Mouse (Mus musculus): Measurements from ENCODE around the gene Ddx19b. TPM values are rescaled to one million over a fixed set of nuclear protein-coding genes. Genes with fewer than 3 reads are reported as not detected.

The Ddx19b gene
- polyA plus RNA-seq, 1 experiment, result 7.4 TPM

DNA sequence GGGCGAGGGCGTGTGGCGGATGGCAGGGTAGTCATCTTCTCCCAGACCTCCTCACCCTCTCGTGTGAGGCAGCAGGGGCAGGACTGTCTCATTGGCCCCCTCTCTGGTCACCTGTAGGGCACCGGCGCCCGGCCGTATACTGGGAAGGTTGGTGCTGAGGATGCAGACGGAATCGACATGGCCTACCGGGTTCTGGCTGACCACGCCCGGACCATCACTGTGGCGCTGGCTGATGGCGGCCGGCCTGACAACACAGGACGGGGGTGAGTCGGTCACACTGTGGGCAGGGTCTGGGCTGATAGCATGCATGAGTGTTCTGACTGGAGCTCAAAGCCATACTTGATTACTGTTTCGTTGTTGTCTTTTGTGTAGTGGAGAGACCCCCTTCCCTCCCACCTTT lies 11.0 kb upstream of the Ddx19b start:
- no peak for DNase-seq
- TF ChIP-seq POLR2A (IDR thresholded peaks at IDR 0.05; ENCODE audit: control insufficient read depth, extremely low read depth, insufficient read depth, low read length, poor library complexity), result no peak
- TF ChIP-seq CTCF (IDR thresholded peaks at IDR 0.05; ENCODE audit: borderline replicate concordance, control insufficient read depth, extremely low read depth, insufficient read depth, low read length, poor library complexity), result no peak
- H3K27me3 ChIP-seq (ENCODE audit: control insufficient read depth, insufficient read depth, low read length), result no peaks in the 10 kb centered on the region
- H3K4me1 ChIP-seq (replicated peaks; ENCODE audit: control insufficient read depth, insufficient read depth, low read length), result no peaks in the 10 kb centered on the region
- WGBS, result 97% methylated on average over 19 of the region's 19 CpGs
- no peak overlapping the region for H3K4me3 ChIP-seq (ENCODE audit: control insufficient read depth, insufficient read depth, low read length)
- no peak overlapping the region for H3K27ac ChIP-seq (ENCODE audit: control insufficient read depth, insufficient read depth, low read length)
- peaks cover 84% of the 10 kb centered on the region for H3K36me3 ChIP-seq (ENCODE audit: control insufficient read depth, insufficient read depth, low read length)

DNA sequence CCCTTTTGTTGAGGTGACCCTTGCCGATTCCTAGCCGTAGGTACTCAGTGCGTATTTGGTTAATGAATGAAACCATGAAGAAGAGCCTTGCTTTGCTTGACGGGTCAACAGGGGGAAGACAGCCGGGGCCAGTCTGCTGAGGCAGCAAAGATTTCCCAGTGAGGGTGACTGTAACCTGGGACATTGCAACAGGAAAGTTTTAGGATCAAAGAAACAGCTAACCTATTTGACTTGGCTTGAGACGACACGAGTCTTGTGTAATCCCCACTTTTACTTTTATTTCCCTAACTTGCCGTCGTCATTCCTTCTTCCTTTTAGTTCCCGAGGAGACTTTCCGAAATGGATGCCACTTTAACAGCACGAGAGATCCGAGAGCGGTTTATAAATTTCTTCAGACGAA lies 5.0 kb upstream of the Ddx19b start:
- Histone ChIP-seq H3K36me3 (ENCODE audit: control insufficient read depth, insufficient read depth, low read length) (peaks cover 26% of the 10 kb centered on the region), H3K4me1 (replicated peaks; ENCODE audit: control insufficient read depth, insufficient read depth, low read length) (peaks cover 6% of the 10 kb centered on the region), H3K4me3 (ENCODE audit: control insufficient read depth, insufficient read depth, low read length) (no peak overlapping the region), H3K27ac (ENCODE audit: control insufficient read depth, insufficient read depth, low read length) (no peak overlapping the region), H3K27me3 (ENCODE audit: control insufficient read depth, insufficient read depth, low read length) (no peaks in the 10 kb centered on the region)
- TF ChIP-seq POLR2A (IDR thresholded peaks at IDR 0.05; ENCODE audit: control insufficient read depth, extremely low read depth, insufficient read depth, low read length, poor library complexity), result no peak
- no peak for TF ChIP-seq CTCF (IDR thresholded peaks at IDR 0.05; ENCODE audit: borderline replicate concordance, control insufficient read depth, extremely low read depth, insufficient read depth, low read length, poor library complexity)
- no peak for DNase-seq
- WGBS, result 96% methylated on average over 15 of the region's 15 CpGs

DNA sequence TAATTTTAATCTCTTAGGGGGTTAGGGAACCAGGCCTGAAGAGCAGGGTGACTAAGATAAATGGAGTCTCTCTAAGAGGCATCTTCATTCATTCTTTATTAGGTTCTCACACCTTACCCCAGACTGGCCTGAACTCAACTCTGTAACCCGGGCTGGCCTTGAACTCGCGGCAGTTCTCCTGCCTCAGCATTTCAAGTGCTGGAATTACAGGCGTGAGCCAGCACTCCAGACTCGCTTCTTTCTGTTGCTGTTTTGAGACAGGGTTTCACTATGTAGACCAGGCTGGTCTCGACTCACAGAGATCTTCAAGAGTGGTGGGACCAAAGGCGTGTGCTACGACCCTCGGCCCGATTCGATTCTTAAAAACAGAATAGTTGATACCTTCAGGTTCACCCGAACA lies 2.7 kb upstream of the Ddx19b start:
- DNase-seq, result peak; percentile 22

DNA sequence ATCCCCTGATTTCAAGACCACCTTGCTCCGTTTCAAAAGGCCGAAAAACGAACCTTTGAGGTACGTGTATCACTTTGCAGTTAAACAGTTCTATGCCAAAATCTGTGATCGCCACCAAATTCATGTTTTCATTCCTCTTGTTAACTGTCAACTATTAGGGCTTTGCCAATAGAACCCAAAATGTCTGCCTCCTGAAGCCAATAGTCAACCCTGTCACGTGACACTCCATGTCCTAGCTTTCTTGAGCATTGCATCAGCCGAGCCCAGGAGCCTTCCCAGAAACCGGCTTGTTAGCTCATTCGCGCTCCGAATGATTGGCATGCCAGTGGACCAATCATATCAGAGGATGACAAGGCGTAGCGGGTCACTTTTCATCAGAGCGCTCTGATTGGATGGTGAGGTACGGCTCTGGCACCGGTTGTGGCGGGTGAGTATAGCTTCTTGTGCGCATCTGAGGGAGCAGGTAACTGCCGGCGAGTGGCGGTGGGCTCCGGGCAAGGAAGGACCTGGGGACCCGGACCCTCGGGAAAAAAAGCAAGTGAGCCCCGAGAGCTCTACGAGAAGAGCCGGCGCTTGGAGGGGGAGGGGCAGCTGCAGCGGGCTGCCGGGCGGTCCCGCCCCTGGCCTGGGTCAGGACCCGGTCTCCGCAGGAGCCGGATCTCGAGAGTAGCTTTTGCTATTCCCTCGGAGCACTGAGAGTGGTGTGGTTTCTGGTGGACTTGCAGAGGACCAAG lies 2.1 kb upstream of the Ddx19b start:
- H3K4me1 ChIP-seq (replicated peaks; ENCODE audit: control insufficient read depth, insufficient read depth, low read length), result peaks cover 10% of the 10 kb centered on the region
- WGBS, result 11% methylated on average over 37 of the region's 37 CpGs
- H3K36me3 ChIP-seq (ENCODE audit: control insufficient read depth, insufficient read depth, low read length), result peaks cover 4% of the 10 kb centered on the region; the same call in 1 of the 2 replicates
- no peak; the same call in 1 of the 2 replicates for TF ChIP-seq POLR2A (IDR thresholded peaks at IDR 0.05; ENCODE audit: control insufficient read depth, extremely low read depth, insufficient read depth, low read length, poor library complexity)
- TF ChIP-seq CTCF (IDR thresholded peaks at IDR 0.05; ENCODE audit: borderline replicate concordance, control insufficient read depth, extremely low read depth, insufficient read depth, low read length, poor library complexity), result no peak
- H3K27me3 ChIP-seq (ENCODE audit: control insufficient read depth, insufficient read depth, low read length), result no peaks in the 10 kb centered on the region
- peak overlapping the region; percentile 67 for H3K4me3 ChIP-seq (ENCODE audit: control insufficient read depth, insufficient read depth, low read length)
- no peak overlapping the region for H3K27ac ChIP-seq (ENCODE audit: control insufficient read depth, insufficient read depth, low read length)
- peak; percentile 96 for DNase-seq

More for the DNA sequence above, 2.7 kb upstream of the Ddx19b start:
- H3K4me1 ChIP-seq (replicated peaks; ENCODE audit: control insufficient read depth, insufficient read depth, low read length), result peaks cover 10% of the 10 kb centered on the region
- peak overlapping the region; percentile 67 for H3K4me3 ChIP-seq (ENCODE audit: control insufficient read depth, insufficient read depth, low read length)
- H3K36me3 ChIP-seq (ENCODE audit: control insufficient read depth, insufficient read depth, low read length), result peaks cover 9% of the 10 kb centered on the region
- WGBS, result 29% methylated on average over 12 of the region's 12 CpGs
- H3K27me3 ChIP-seq (ENCODE audit: control insufficient read depth, insufficient read depth, low read length), result no peaks in the 10 kb centered on the region
- H3K27ac ChIP-seq (ENCODE audit: control insufficient read depth, insufficient read depth, low read length), result no peak overlapping the region
- no peak for TF ChIP-seq CTCF (IDR thresholded peaks at IDR 0.05; ENCODE audit: borderline replicate concordance, control insufficient read depth, extremely low read depth, insufficient read depth, low read length, poor library complexity)
- TF ChIP-seq POLR2A (IDR thresholded peaks at IDR 0.05; ENCODE audit: control insufficient read depth, extremely low read depth, insufficient read depth, low read length, poor library complexity), result no peak

DNA sequence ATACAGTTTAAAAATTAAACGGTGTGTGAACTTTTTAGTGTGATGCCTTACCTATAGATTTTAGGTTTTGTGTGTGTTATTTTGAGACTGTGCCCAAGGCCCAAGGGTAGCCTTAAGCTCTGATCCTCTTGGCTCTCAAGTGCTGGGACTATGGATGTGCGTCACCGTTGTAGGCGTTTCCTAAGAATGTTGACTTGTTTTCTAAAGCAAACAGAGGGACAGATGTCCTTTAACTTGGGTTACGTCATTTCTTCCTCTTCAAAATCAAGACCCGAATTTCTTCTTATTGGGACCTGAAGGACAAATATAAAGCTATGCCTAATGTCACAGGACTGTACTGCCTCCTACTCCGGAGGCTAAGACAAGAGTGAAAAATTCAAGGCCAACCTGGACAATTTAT lies 1.4 kb upstream of the Ddx19b start, which contains the start of gene Aars:
TSS of gene Aars (plus strand) at position 229 of the 400 bp plus-strand sequence.
- TF ChIP-seq CTCF (IDR thresholded peaks at IDR 0.05; ENCODE audit: borderline replicate concordance, control insufficient read depth, extremely low read depth, insufficient read depth, low read length, poor library complexity) (no peak), POLR2A (IDR thresholded peaks at IDR 0.05; ENCODE audit: control insufficient read depth, extremely low read depth, insufficient read depth, low read length, poor library complexity) (no peak)
- Histone ChIP-seq H3K36me3 (ENCODE audit: control insufficient read depth, insufficient read depth, low read length) (no peaks in the 10 kb centered on the region), H3K27me3 (ENCODE audit: control insufficient read depth, insufficient read depth, low read length) (no peaks in the 10 kb centered on the region), H3K4me1 (replicated peaks; ENCODE audit: control insufficient read depth, insufficient read depth, low read length) (peaks cover 10% of the 10 kb centered on the region), H3K27ac (ENCODE audit: control insufficient read depth, insufficient read depth, low read length) (no peak within 1 kb of the TSS), H3K4me3 (ENCODE audit: control insufficient read depth, insufficient read depth, low read length) (peak within 1 kb of the TSS; percentile 67)
- no peak for DNase-seq
- 97% methylated on average over 7 of the region's 7 CpGs for WGBS

DNA sequence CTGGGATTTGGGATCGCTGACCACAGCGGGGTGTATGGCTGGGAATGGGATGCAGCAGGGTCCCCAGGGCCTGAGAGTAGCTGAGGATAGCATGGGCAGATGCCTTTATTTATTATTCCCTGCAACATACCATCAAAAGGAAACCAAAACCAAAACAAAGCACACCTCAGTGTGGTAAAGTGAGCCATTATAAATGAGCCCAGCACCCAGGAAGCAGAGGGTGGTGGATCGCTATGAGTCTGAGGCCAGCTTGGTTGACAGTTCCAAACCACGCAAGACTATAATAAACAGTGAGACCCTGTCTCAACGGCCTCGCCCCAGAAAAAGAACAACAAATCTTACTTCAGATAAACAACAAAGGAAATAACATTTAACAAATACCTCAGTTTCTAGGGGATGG lies 1.5 kb downstream of the Ddx19b start:
- WGBS, result 40% methylated on average over 6 of the region's 6 CpGs
- no peaks in the 10 kb centered on the region for H3K27me3 ChIP-seq (ENCODE audit: control insufficient read depth, insufficient read depth, low read length)
- TF ChIP-seq POLR2A (IDR thresholded peaks at IDR 0.05; ENCODE audit: control insufficient read depth, extremely low read depth, insufficient read depth, low read length, poor library complexity) (no peak), CTCF (IDR thresholded peaks at IDR 0.05; ENCODE audit: borderline replicate concordance, control insufficient read depth, extremely low read depth, insufficient read depth, low read length, poor library complexity) (no peak)
- no peak overlapping the region for H3K27ac ChIP-seq (ENCODE audit: control insufficient read depth, insufficient read depth, low read length)
- DNase-seq, result no peak
- H3K36me3 ChIP-seq (ENCODE audit: control insufficient read depth, insufficient read depth, low read length), result no peaks in the 10 kb centered on the region
- H3K4me1 ChIP-seq (replicated peaks; ENCODE audit: control insufficient read depth, insufficient read depth, low read length), result peaks cover 12% of the 10 kb centered on the region
- no peak overlapping the region for H3K4me3 ChIP-seq (ENCODE audit: control insufficient read depth, insufficient read depth, low read length)

Measured in thymus, adult 2 months (tissue).